Comparison of ENCODE assay signal across 8 mouse cellular contexts in genomic region chr5:92128570-92128969, GRCm38 (mm10). TPM values are rescaled to one million over a fixed set of nuclear protein-coding genes. Genes with fewer than 3 reads are reported as not detected.
DNase-seq lines count a peak whose midpoint lies in the region; ATAC-seq and TF ChIP-seq lines count a peak whose summit lies in the region.

No protein-coding gene starts in this region.

- TF ChIP-seq CTCF in layer of hippocampus, adult 2 months (conservative IDR thresholded peaks at IDR 0.05) = no peak
- TF ChIP-seq CTCF in liver, embryonic 14.5 days (IDR thresholded peaks at IDR 0.05; ENCODE audit: low read depth) = no peak
- no peak for TF ChIP-seq CTCF in left cerebral cortex, adult 2 months (IDR thresholded peaks at IDR 0.05)

- H3K27me3 ChIP-seq in liver, embryonic 14.5 days (ENCODE audit: control insufficient read depth, insufficient read depth, low read length) = no peaks in the 10 kb centered on the region
- H3K27me3 ChIP-seq in neural tube, embryonic 15.5 days (replicated peaks) = no peaks in the 10 kb centered on the region

- H3K36me3 ChIP-seq in liver, embryonic 14.5 days (replicated peaks; ENCODE audit: control insufficient read depth, insufficient read depth, low read depth) = peaks cover 9% of the 10 kb centered on the region
- peaks cover 8% of the 10 kb centered on the region; the same call in 1 of the 2 replicates for H3K36me3 ChIP-seq in neural tube, embryonic 15.5 days

- H3K9me3 ChIP-seq in liver, embryonic 14.5 days (ENCODE audit: control insufficient read depth, low read length) = no peaks in the 10 kb centered on the region
- H3K9me3 ChIP-seq in neural tube, embryonic 15.5 days (replicated peaks) = no peaks in the 10 kb centered on the region

- peak overlapping the region; percentile 23; the same call in 1 of the 2 replicates for H3K27ac ChIP-seq in layer of hippocampus, adult 2 months
- peak overlapping the region; percentile 91 for H3K27ac ChIP-seq in liver, embryonic 14.5 days
- H3K27ac ChIP-seq in neural tube, embryonic 15.5 days (replicated peaks) = no peak overlapping the region
- H3K27ac ChIP-seq in left cerebral cortex, adult 2 months = no peak overlapping the region

- ATAC-seq in hematopoietic stem cell, adult 5-6 weeks (replicated peaks in 1 of 2; ENCODE audit: insufficient read depth in 1 of 2, low FRiP score in 2 of 2, low TSS enrichment in 1 of 2, low read depth in 1 of 2, poor library complexity in 2 of 2, severe bottlenecking in 2 of 2) = peak; percentile 74 to 87; a peak in 3 of 4 replicates
- ATAC-seq in liver, embryonic 14.5 days (ENCODE audit: insufficient read depth) = peak; percentile 86
- ATAC-seq in neural tube, embryonic 15.5 days (ENCODE audit: low FRiP score) = no peak

- no peak overlapping the region for H3K4me3 ChIP-seq in layer of hippocampus, adult 2 months
- H3K4me3 ChIP-seq in liver, embryonic 14.5 days (ENCODE audit: insufficient read depth in 1 of 2, low read depth in 2 of 2, low read length in 2 of 2) = peak overlapping the region; percentile 65 to 71
- H3K4me3 ChIP-seq in neural tube, embryonic 15.5 days (replicated peaks) = no peak overlapping the region
- no peak overlapping the region for H3K4me3 ChIP-seq in left cerebral cortex, adult 2 months

- H3K4me1 ChIP-seq in liver, embryonic 14.5 days (replicated peaks; ENCODE audit: control insufficient read depth in 2 of 2, insufficient read depth in 2 of 2, low read length in 1 of 2) = peaks cover 31 to 43% of the 10 kb centered on the region in 2 experiments
- 0 out of 2 replicates have a peak, but pooled peaks cover 4% of the 10 kb centered on the region for H3K4me1 ChIP-seq in neural tube, embryonic 15.5 days

- H3K4me2 ChIP-seq in liver, embryonic 14.5 days (ENCODE audit: low read depth) = peak overlapping the region; percentile 85
- 0 out of 2 replicates have a peak overlapping the region, but pooled peaks have one; percentile 6 for H3K4me2 ChIP-seq in neural tube, embryonic 15.5 days

- 13% methylated on average over 8 of the region's 8 CpGs for WGBS in liver, embryonic 14.5 days (ENCODE audit: insufficient replicate concordance)
- 17% methylated on average over 8 of the region's 8 CpGs for WGBS in neural tube, embryonic 15.5 days

- intact Hi-C loops in left cerebral cortex, adult 2 months (cut with DNase I) = no loop called here

- no peak for DNase-seq in layer of hippocampus, adult 2 months (ENCODE audit: low spot score in 2 of 2)
- DNase-seq in layer of hippocampus, adult 8-10 months (ENCODE audit: low spot score in 2 of 2) = no peak
- peak; percentile 95 for DNase-seq in c-Kit-positive CD71-positive TER-119-positive erythroid progenitor cells, embryonic 14.5 days (ENCODE audit: low spot score)
- DNase-seq in liver, embryonic 14.5 days (ENCODE audit: low read depth in 3 of 3, low spot score in 3 of 3) = peak; percentile 95 to 97 (median 95)
- no peak for DNase-seq in left cerebral cortex, adult 2 months (ENCODE audit: extremely low spot score in 1 of 2, low spot score in 2 of 2)
- no peak for DNase-seq in frontal cortex, postnatal 25 days (ENCODE audit: low spot score in 2 of 2)

- peak overlapping the region; percentile 76 for H3K9ac ChIP-seq in liver, embryonic 14.5 days (replicated peaks)
- no peak overlapping the region for H3K9ac ChIP-seq in neural tube, embryonic 15.5 days (replicated peaks)

- TF ChIP-seq EP300 in liver, embryonic 14.5 days (IDR thresholded peaks at IDR 0.05; ENCODE audit: low read depth) = peak; percentile 27; the same call in 1 of the 2 replicates

RNA-seq across cellular contexts. Expression of gene Uso1, which starts 9.2 kb away (rescaled TPM):
- total RNA-seq in layer of hippocampus, adult 2 months (2021) = 10 to 100 TPM; 76.7 to 79.6 TPM
- total RNA-seq in layer of hippocampus, adult 8-10 months (2022) = 10 to 100 TPM; 69.7 to 86.9 (median 81.0) TPM
- 9.9 and 21.3 TPM in 2 replicates for total RNA-seq in hematopoietic stem cell, adult 5-6 weeks (2017)
- polyA plus RNA-seq in liver, embryonic 14.5 days (2012; rRNA removed) = 11.1 and 18.6 TPM in 2 replicates
- polyA plus RNA-seq in liver, embryonic 14.5 days (2014; fragmentation: Nextera tagmentation; extraction: Ambion mirVana) = 14.3 and 14.7 TPM in 2 replicates
- polyA plus RNA-seq in neural tube, embryonic 15.5 days (2015; fragmentation: Nextera tagmentation; extraction: Ambion mirVana) = 36.5 and 37.9 TPM in 2 replicates
- total RNA-seq in left cerebral cortex, adult 2 months (2021) = 10 to 100 TPM; 79.1 to 84.0 TPM

RNA-seq across cellular contexts. Expression of gene G3bp2, which starts 45.1 kb away (rescaled TPM):
- total RNA-seq in layer of hippocampus, adult 2 months (2021) = 100 to 1,000 TPM; 233 to 246 TPM
- 100 to 1,000 TPM; 212 to 259 (median 233) TPM for total RNA-seq in layer of hippocampus, adult 8-10 months (2022)
- 131 and 135 TPM in 2 replicates for total RNA-seq in hematopoietic stem cell, adult 5-6 weeks (2017)
- polyA plus RNA-seq in liver, embryonic 14.5 days (2012; rRNA removed) = 12.5 and 19.0 TPM in 2 replicates
- polyA plus RNA-seq in liver, embryonic 14.5 days (2014; fragmentation: Nextera tagmentation; extraction: Ambion mirVana) = 54.3 and 56.0 TPM in 2 replicates
- 325 and 357 TPM in 2 replicates for polyA plus RNA-seq in neural tube, embryonic 15.5 days (2015; fragmentation: Nextera tagmentation; extraction: Ambion mirVana)
- total RNA-seq in left cerebral cortex, adult 2 months (2021) = 100 to 1,000 TPM; 228 to 236 TPM

Comparison
In these comparisons a context has a peak if more than half of its experiments do, and no peak if none do; other contexts are left out.
1. DNase-seq: peak in c-Kit-positive CD71-positive TER-119-positive erythroid progenitor cells, embryonic 14.5 days (single experiment) and liver, embryonic 14.5 days (3 of 3); none in layer of hippocampus, adult 2 months (0 of 2), layer of hippocampus, adult 8-10 months (0 of 2), left cerebral cortex, adult 2 months (0 of 2) and frontal cortex, postnatal 25 days (0 of 2).
2. H3K27ac ChIP-seq: peak in layer of hippocampus, adult 2 months (single experiment) and liver, embryonic 14.5 days (single experiment); none in neural tube, embryonic 15.5 days (single experiment) and left cerebral cortex, adult 2 months (single experiment).
3. H3K4me3 ChIP-seq: peak in liver, embryonic 14.5 days (2 of 2); none in layer of hippocampus, adult 2 months (single experiment), neural tube, embryonic 15.5 days (single experiment) and left cerebral cortex, adult 2 months (single experiment).